Mouse (Mus musculus): ENCODE measurements around the gene Ramp1. TPM values are rescaled to one million over a fixed set of nuclear protein-coding genes. Genes with fewer than 3 reads are reported as not detected.

Ramp1 gene
- total and polyA plus RNA-seq, 3 experiments = 4.1 to 5.6 TPM; not detected in 1

DNA sequence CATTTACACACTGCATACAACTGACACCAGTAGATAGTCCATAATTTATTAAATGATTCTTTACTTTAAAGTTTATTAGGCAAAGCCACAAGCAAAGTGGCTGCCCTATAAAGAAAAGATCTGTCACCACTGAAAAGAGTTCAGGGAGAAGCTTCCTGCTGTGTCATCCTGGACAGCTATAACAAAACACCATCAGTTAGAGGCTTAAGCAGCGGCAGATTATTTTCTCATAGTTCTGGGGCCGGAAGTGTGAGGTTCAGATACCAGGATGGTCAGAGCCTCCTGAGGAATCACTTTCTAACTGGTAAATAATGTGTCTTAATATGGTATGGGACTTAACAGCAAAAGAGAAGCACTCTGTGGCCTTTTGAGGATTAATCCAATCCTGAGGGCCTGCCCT, 28.1 kb upstream of the Ramp1 start:
- Histone ChIP-seq H3K36me3 (ENCODE audit: control insufficient read depth in 1 of 2, insufficient read depth in 2 of 2, low read length in 2 of 2) (peaks cover 0 to 3% of the 10 kb centered on the region in 2 experiments; a peak in 1 of 4 replicates), H3K79me2 (ENCODE audit: control insufficient read depth, insufficient read depth, low read length, poor library complexity) (no peaks in the 10 kb centered on the region), H3K9ac (ENCODE audit: control insufficient read depth, low read depth, low read length, poor library complexity, severe bottlenecking) (no peak overlapping the region), H3K4me3 (ENCODE audit: control insufficient read depth in 1 of 2, insufficient read depth in 1 of 2, low read depth in 2 of 2, low read length in 2 of 2) (no peak overlapping the region), H3K27me3 (ENCODE audit: control insufficient read depth in 1 of 2, insufficient read depth in 2 of 2, low read length in 2 of 2) (no peaks in the 10 kb centered on the region; a peak in 1 of 4 replicates), H3K4me1 (ENCODE audit: control insufficient read depth in 1 of 2, insufficient read depth in 2 of 2, low read length in 2 of 2) (peaks cover 0 to 8% of the 10 kb centered on the region in 2 experiments; a peak in 1 of 4 replicates), H3K9me3 (replicated peaks; ENCODE audit: insufficient read depth, low read length) (no peaks in the 10 kb centered on the region), H3K27ac (ENCODE audit: control insufficient read depth, low read depth, low read length) (no peak overlapping the region)
- no peak for DNase-seq (ENCODE audit: low read depth, low spot score)
- no peak for TF ChIP-seq SIN3A (IDR thresholded peaks at IDR 0.05; ENCODE audit: low read length)
- no peak for TF ChIP-seq TAL1 (IDR thresholded peaks at IDR 0.05; ENCODE audit: low read length)
- TF ChIP-seq SMC3 (IDR thresholded peaks at IDR 0.05; ENCODE audit: low read depth, low read length) = no peak
- TF ChIP-seq NRF1 (IDR thresholded peaks at IDR 0.05; ENCODE audit: insufficient read depth, low read depth, low read length, poor library complexity, severe bottlenecking) = no peak
- TF ChIP-seq ELF1 (IDR thresholded peaks at IDR 0.05; ENCODE audit: low read depth, low read length) = no peak
- no peak for TF ChIP-seq MEF2A (IDR thresholded peaks at IDR 0.05; ENCODE audit: extremely low read depth, insufficient replicate concordance, low read depth, low read length, poor library complexity, severe bottlenecking)
- TF ChIP-seq RAD21 (IDR thresholded peaks at IDR 0.05; ENCODE audit: low read depth, low read length) = no peak
- TF ChIP-seq CTCF (IDR thresholded peaks at IDR 0.05 in 2 of 3, conservative IDR thresholded peaks at IDR 0.05 in 1 of 3; ENCODE audit: control insufficient read depth in 1 of 3, insufficient read depth in 1 of 3, low read depth in 2 of 3, low read length in 3 of 3, poor library complexity in 1 of 3, severe bottlenecking in 1 of 3) = no peak
- TF ChIP-seq ZC3H11A (IDR thresholded peaks at IDR 0.05; ENCODE audit: low read depth, low read length) = no peak
- no peak for TF ChIP-seq MAZ (IDR thresholded peaks at IDR 0.05; ENCODE audit: low read depth, low read length)
- TF ChIP-seq MXI1 (IDR thresholded peaks at IDR 0.05; ENCODE audit: low read depth, low read length) = no peak

DNA sequence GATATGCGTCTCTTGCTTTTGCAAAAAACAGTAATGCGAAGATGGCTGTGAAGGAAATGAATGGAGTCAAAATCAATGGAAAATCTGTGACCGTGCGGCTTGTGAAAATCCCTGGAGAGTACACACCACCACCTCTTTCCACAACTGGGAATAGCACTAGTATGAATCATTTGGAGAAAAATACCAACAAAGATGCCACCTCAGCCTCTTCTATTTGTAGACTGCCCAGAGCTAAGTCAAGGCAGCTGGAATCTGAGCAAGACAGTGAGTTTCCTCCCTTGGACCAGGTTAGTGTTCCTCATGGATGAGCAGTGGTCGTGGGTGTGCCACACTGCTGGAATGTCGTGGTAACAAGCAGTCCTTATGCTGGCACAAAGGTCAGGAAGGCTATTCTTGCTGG, 12.8 kb upstream of the Ramp1 start:
- no peak overlapping the region for H3K27ac ChIP-seq (ENCODE audit: control insufficient read depth, low read depth, low read length)
- no peak overlapping the region for H3K4me3 ChIP-seq (ENCODE audit: control insufficient read depth in 1 of 2, insufficient read depth in 1 of 2, low read depth in 2 of 2, low read length in 2 of 2)
- H3K9me3 ChIP-seq (replicated peaks; ENCODE audit: insufficient read depth, low read length) = no peaks in the 10 kb centered on the region
- no peak for TF ChIP-seq MYB (IDR thresholded peaks at IDR 0.05; ENCODE audit: low read depth, low read length)
- TF ChIP-seq POLR2A (IDR thresholded peaks at IDR 0.05; ENCODE audit: control insufficient read depth in 1 of 2, insufficient read depth in 1 of 2, low read depth in 1 of 2, low read length in 2 of 2, poor library complexity in 1 of 2) = no peak
- no peak for TF ChIP-seq ZMIZ1 (IDR thresholded peaks at IDR 0.05; ENCODE audit: low read depth, low read length)
- TF ChIP-seq JUND (IDR thresholded peaks at IDR 0.05; ENCODE audit: low read depth, low read length) = no peak
- no peak for TF ChIP-seq RCOR1 (IDR thresholded peaks at IDR 0.05; ENCODE audit: low read depth, low read length)
- no peak for TF ChIP-seq UBTF (IDR thresholded peaks at IDR 0.05; ENCODE audit: borderline replicate concordance, insufficient read depth, low read depth, low read length)
- no peak for TF ChIP-seq GATA1 (IDR thresholded peaks at IDR 0.05; ENCODE audit: low read depth, low read length)
- no peak for TF ChIP-seq E2F4 (IDR thresholded peaks at IDR 0.05; ENCODE audit: borderline replicate concordance, low read depth, low read length)
- no peak for TF ChIP-seq MAFK (IDR thresholded peaks at IDR 0.05; ENCODE audit: borderline replicate concordance, low read depth, low read length)
- no peak for TF ChIP-seq MYC (IDR thresholded peaks at IDR 0.05; ENCODE audit: low read depth, low read length)
- no peak for TF ChIP-seq CHD2 (IDR thresholded peaks at IDR 0.05; ENCODE audit: low read length)
- TF ChIP-seq USF2 (IDR thresholded peaks at IDR 0.05; ENCODE audit: borderline replicate concordance in 1 of 2, insufficient read depth in 1 of 2, low read depth in 1 of 2, low read length in 2 of 2) = no peak
- TF ChIP-seq ZKSCAN1 (IDR thresholded peaks at IDR 0.05; ENCODE audit: low read depth, low read length) = no peak
- TF ChIP-seq POLR2AphosphoS2 (IDR thresholded peaks at IDR 0.05; ENCODE audit: low read length) = no peak
- TF ChIP-seq ZC3H11A (IDR thresholded peaks at IDR 0.05; ENCODE audit: low read depth, low read length) = no peak
- no peak for TF ChIP-seq TCF12 (IDR thresholded peaks at IDR 0.05; ENCODE audit: low read depth, low read length)
- no peak for TF ChIP-seq NRF1 (IDR thresholded peaks at IDR 0.05; ENCODE audit: insufficient read depth, low read depth, low read length, poor library complexity, severe bottlenecking)
- no peak for TF ChIP-seq KAT2A (conservative IDR thresholded peaks at IDR 0.05; ENCODE audit: low read depth, low read length)
- TF ChIP-seq MAZ (IDR thresholded peaks at IDR 0.05; ENCODE audit: low read depth, low read length) = no peak
- TF ChIP-seq CHD1 (IDR thresholded peaks at IDR 0.05; ENCODE audit: low read depth, low read length) = no peak
- DNase-seq (ENCODE audit: low read depth, low spot score) = no peak
- no peaks in the 10 kb centered on the region for H3K4me1 ChIP-seq (ENCODE audit: control insufficient read depth in 1 of 2, insufficient read depth in 2 of 2, low read length in 2 of 2)
- H3K9ac ChIP-seq (ENCODE audit: control insufficient read depth, low read depth, low read length, poor library complexity, severe bottlenecking) = no peak overlapping the region
- H3K27me3 ChIP-seq (ENCODE audit: control insufficient read depth in 1 of 2, insufficient read depth in 2 of 2, low read length in 2 of 2) = peaks cover 4 to 7% of the 10 kb centered on the region in 2 experiments
- H3K36me3 ChIP-seq (ENCODE audit: control insufficient read depth in 1 of 2, insufficient read depth in 2 of 2, low read length in 2 of 2) = no peaks in the 10 kb centered on the region
- H3K79me2 ChIP-seq (ENCODE audit: control insufficient read depth, insufficient read depth, low read length, poor library complexity) = no peaks in the 10 kb centered on the region
